Mouse (Mus musculus): Measurements from ENCODE around the gene Enah.

- TF ChIP-seq CTCF (IDR thresholded peaks at IDR 0.05; ENCODE audit: low read depth, low read length), result no peak
- no peak for TF ChIP-seq POLR2A (IDR thresholded peaks at IDR 0.05; ENCODE audit: extremely low read depth, insufficient read depth, low read length)
Observed at GRCm38 (mm10) chr1:181985880-181986279, 33.9 kb downstream of the Enah start.
